In genomic region chr2:33836660-33837213, GRCm38 (mm10) we compare ENCODE assay signal across 21 mouse cellular contexts. TPM values are rescaled to one million over a fixed set of nuclear protein-coding genes. Genes with fewer than 3 reads are reported as not detected.
DNase-seq lines count a peak whose midpoint lies in the region; ATAC-seq and TF ChIP-seq lines count a peak whose summit lies in the region.
"Had no signal": no experiment of that assay in that cellular context is flagged by ENCODE, and none has a peak within 500 bp of the region (broad histone marks: within the 10 kb centered on the region; RNA-seq: fewer than 3 reads in every experiment).

No protein-coding gene starts in this region.

- peaks cover 6% of the 10 kb centered on the region; the same call in 1 of the 2 replicates for H3K36me3 ChIP-seq in intestine, postnatal 0 days (ENCODE audit: control insufficient read depth, insufficient read depth)
- H3K36me3 ChIP-seq in intestine, embryonic 16.5 days (ENCODE audit: control insufficient read depth, insufficient read depth, low read length): no peaks in the 10 kb centered on the region
- peaks cover 25% of the 10 kb centered on the region for H3K36me3 ChIP-seq in neural tube, embryonic 12.5 days
- peaks cover 13% of the 10 kb centered on the region for H3K36me3 ChIP-seq in hindbrain, postnatal 0 days (ENCODE audit: insufficient read depth, low read length)
- peaks cover 24% of the 10 kb centered on the region for H3K36me3 ChIP-seq in neural tube, embryonic 15.5 days
- H3K36me3 ChIP-seq: liver, embryonic 15.5 days had no signal

- no peak overlapping the region for H3K27ac ChIP-seq in intestine, postnatal 0 days (ENCODE audit: low read depth, low read length)
- H3K27ac ChIP-seq in intestine, embryonic 16.5 days (ENCODE audit: low read length): no peak overlapping the region
- H3K27ac ChIP-seq in neural tube, embryonic 12.5 days: 0 out of 2 replicates have a peak overlapping the region, but pooled peaks have one; percentile 33
- no peak overlapping the region for H3K27ac ChIP-seq in hindbrain, postnatal 0 days
- H3K27ac ChIP-seq in neural tube, embryonic 15.5 days (replicated peaks): peak overlapping the region; percentile 23; the same call in 1 of the 2 replicates
- H3K27ac ChIP-seq: embryonic facial prominence, embryonic 12.5 days; limb, embryonic 15.5 days had no signal

- ATAC-seq in intestine, postnatal 0 days: no peak
- no peak for ATAC-seq in intestine, embryonic 16.5 days
- ATAC-seq in neural tube, embryonic 12.5 days (ENCODE audit: low FRiP score, low read depth): no peak
- peak; percentile 24; the same call in 1 of the 2 replicates for ATAC-seq in hindbrain, postnatal 0 days
- peak; percentile 33; the same call in 1 of the 2 replicates for ATAC-seq in neural tube, embryonic 15.5 days (ENCODE audit: low FRiP score)
- ATAC-seq: inflammation-experienced regulatory T-cells, adult 6 months had no signal

- no peaks in the 10 kb centered on the region for H3K4me1 ChIP-seq in intestine, postnatal 0 days (replicated peaks; ENCODE audit: control insufficient read depth, insufficient read depth, low read length)
- no peaks in the 10 kb centered on the region for H3K4me1 ChIP-seq in intestine, embryonic 16.5 days (ENCODE audit: control insufficient read depth, insufficient read depth, low read length)
- H3K4me1 ChIP-seq in neural tube, embryonic 12.5 days: peaks cover 36% of the 10 kb centered on the region
- H3K4me1 ChIP-seq in hindbrain, postnatal 0 days (ENCODE audit: insufficient read depth, low read length): peaks cover 11% of the 10 kb centered on the region; the same call in 1 of the 2 replicates
- peaks cover 48% of the 10 kb centered on the region for H3K4me1 ChIP-seq in neural tube, embryonic 15.5 days

- 0 out of 2 replicates have a peak, but pooled peaks have one; percentile 9 for TF ChIP-seq CTCF in intestine, postnatal 0 days (IDR thresholded peaks at IDR 0.05; ENCODE audit: low read depth)
- TF ChIP-seq CTCF in hindbrain, postnatal 0 days (IDR thresholded peaks at IDR 0.05; ENCODE audit: low read depth): 0 out of 2 replicates have a peak, but pooled peaks have one; percentile 6

- WGBS in intestine, postnatal 0 days: 78% methylated on average over 9 of the region's 9 CpGs
- WGBS in intestine, embryonic 16.5 days: 71% methylated on average over 9 of the region's 9 CpGs
- 65% methylated on average over 9 of the region's 9 CpGs for WGBS in neural tube, embryonic 12.5 days
- WGBS in hindbrain, postnatal 0 days: 55% methylated on average over 9 of the region's 9 CpGs
- 55% methylated on average over 9 of the region's 9 CpGs for WGBS in neural tube, embryonic 15.5 days

- no peak overlapping the region for H3K4me3 ChIP-seq in intestine, postnatal 0 days (ENCODE audit: low read depth, low read length)
- H3K4me3 ChIP-seq in intestine, embryonic 16.5 days (ENCODE audit: low read length): no peak overlapping the region
- H3K4me3 ChIP-seq in neural tube, embryonic 12.5 days: no peak overlapping the region
- H3K4me3 ChIP-seq in hindbrain, postnatal 0 days (ENCODE audit: low read length): no peak overlapping the region
- no peak overlapping the region for H3K4me3 ChIP-seq in neural tube, embryonic 15.5 days (replicated peaks)
- H3K4me3 ChIP-seq: embryonic facial prominence, embryonic 12.5 days; erythroblast, embryonic 14.5 days; heart, embryonic 12.5 days; limb, embryonic 15.5 days; liver, embryonic 15.5 days; megakaryocyte, embryonic 14.5 days; myocyte had no signal

- no peak overlapping the region for H3K9ac ChIP-seq in intestine, postnatal 0 days (ENCODE audit: low read depth, low read length)
- H3K9ac ChIP-seq in intestine, embryonic 16.5 days (ENCODE audit: low read depth, low read length): no peak overlapping the region
- H3K9ac ChIP-seq in neural tube, embryonic 12.5 days: no peak overlapping the region
- no peak overlapping the region for H3K9ac ChIP-seq in hindbrain, postnatal 0 days (replicated peaks; ENCODE audit: low read length)
- no peak overlapping the region for H3K9ac ChIP-seq in neural tube, embryonic 15.5 days (replicated peaks)
- H3K9ac ChIP-seq: embryonic facial prominence, embryonic 12.5 days; heart, embryonic 12.5 days; limb, embryonic 15.5 days had no signal

- DNase-seq in neural tube, embryonic 10.5 days (ENCODE audit: extremely low spot score, low spot score): no peak
- DNase-seq in hindbrain, postnatal 0 days (ENCODE audit: low spot score): no peak
- DNase-seq in thymus, adult 18-20 months: no peak
- DNase-seq in retina, embryonic 14.5 days (ENCODE audit: low spot score): no peak
- DNase-seq: cerebellum, adult 9-11 months; gastrocnemius, postnatal 10 days; heart, adult 11 months; heart, postnatal 14 days; kidney, adult 9 months had no signal

- no peak overlapping the region for H3K4me2 ChIP-seq in intestine, postnatal 0 days (replicated peaks; ENCODE audit: low read depth)
- H3K4me2 ChIP-seq in intestine, embryonic 16.5 days (ENCODE audit: low read depth, low read length): no peak overlapping the region
- H3K4me2 ChIP-seq in neural tube, embryonic 12.5 days (replicated peaks): no peak overlapping the region
- H3K4me2 ChIP-seq in hindbrain, postnatal 0 days (ENCODE audit: low read depth, low read length): no peak overlapping the region
- no peak overlapping the region for H3K4me2 ChIP-seq in neural tube, embryonic 15.5 days
- H3K4me2 ChIP-seq: embryonic facial prominence, embryonic 12.5 days; heart, embryonic 12.5 days; limb, embryonic 15.5 days; liver, embryonic 15.5 days had no signal

- no peaks in the 10 kb centered on the region for H3K9me3 ChIP-seq in intestine, postnatal 0 days (ENCODE audit: control insufficient read depth)
- H3K9me3 ChIP-seq in intestine, embryonic 16.5 days (ENCODE audit: control insufficient read depth, low read length): no peaks in the 10 kb centered on the region
- H3K9me3 ChIP-seq in neural tube, embryonic 12.5 days: no peaks in the 10 kb centered on the region
- H3K9me3 ChIP-seq in hindbrain, postnatal 0 days (ENCODE audit: low read length): no peaks in the 10 kb centered on the region
- no peaks in the 10 kb centered on the region for H3K9me3 ChIP-seq in neural tube, embryonic 15.5 days (replicated peaks)
- H3K9me3 ChIP-seq: embryonic facial prominence, embryonic 12.5 days; heart, embryonic 12.5 days; limb, embryonic 15.5 days; liver, embryonic 15.5 days; megakaryocyte, embryonic 14.5 days had no signal

- no peaks in the 10 kb centered on the region for H3K27me3 ChIP-seq in intestine, postnatal 0 days (replicated peaks; ENCODE audit: control insufficient read depth, insufficient read depth, low read length)
- no peaks in the 10 kb centered on the region for H3K27me3 ChIP-seq in intestine, embryonic 16.5 days (replicated peaks; ENCODE audit: control insufficient read depth, insufficient read depth, low read length)
- H3K27me3 ChIP-seq in neural tube, embryonic 12.5 days (replicated peaks): no peaks in the 10 kb centered on the region
- no peaks in the 10 kb centered on the region for H3K27me3 ChIP-seq in hindbrain, postnatal 0 days (ENCODE audit: insufficient read depth, low read length)
- H3K27me3 ChIP-seq in neural tube, embryonic 15.5 days (replicated peaks): no peaks in the 10 kb centered on the region
- H3K27me3 ChIP-seq: embryonic facial prominence, embryonic 12.5 days; limb, embryonic 15.5 days; liver, embryonic 15.5 days; megakaryocyte, embryonic 14.5 days had no signal

RNA-seq across cellular contexts. Expression of gene Mvb12b, which starts 51.0 kb away (rescaled TPM):
- 6.7 and 7.6 TPM in 2 replicates for polyA plus RNA-seq in intestine, postnatal 0 days (2015; fragmentation: Nextera tagmentation; extraction: Ambion mirVana)
- 7.9 and 8.5 TPM in 2 replicates for polyA plus RNA-seq in intestine, embryonic 16.5 days (2015; fragmentation: Nextera tagmentation; extraction: Ambion mirVana)
- polyA plus RNA-seq in neural tube, embryonic 12.5 days (2016; fragmentation: Nextera tagmentation; extraction: Ambion mirVana): 57.8 and 65.5 TPM in 2 replicates
- 134 and 142 TPM in 2 replicates for total RNA-seq in hindbrain, postnatal 0 days (2014; rRNA removed)
- 55.4 and 64.1 TPM in 2 replicates for polyA plus RNA-seq in hindbrain, postnatal 0 days (2015; fragmentation: Nextera tagmentation; extraction: Ambion mirVana)
- polyA plus RNA-seq in neural tube, embryonic 15.5 days (2015; fragmentation: Nextera tagmentation; extraction: Ambion mirVana): 49.5 and 52.2 TPM in 2 replicates

Comparison
In these comparisons a context has a peak if more than half of its experiments do, and no peak if none do; other contexts are left out.
1. ATAC-seq: peak in hindbrain, postnatal 0 days (single experiment) and neural tube, embryonic 15.5 days (single experiment); none in intestine, postnatal 0 days (single experiment), intestine, embryonic 16.5 days (single experiment) and neural tube, embryonic 12.5 days (single experiment).
2. H3K27ac ChIP-seq: peak in neural tube, embryonic 12.5 days (single experiment) and neural tube, embryonic 15.5 days (single experiment); none in intestine, postnatal 0 days (single experiment), intestine, embryonic 16.5 days (single experiment) and hindbrain, postnatal 0 days (single experiment).